Mouse (Mus musculus): ENCODE results near the gene 9530003J23Rik. TPM values are rescaled to one million over a fixed set of nuclear protein-coding genes. Genes with fewer than 3 reads are reported as not detected.

9530003J23Rik gene
- polyA plus RNA-seq, 1 experiment from 2014 or later: not detected

Other genes with a start within 250 kb of the 9530003J23Rik start
- gene Lrrc10, start 193.4 kb downstream of the 9530003J23Rik start, polyA plus RNA-seq (2014; fragmentation: Nextera tagmentation; extraction: Ambion mirVana): 0.12 TPM in 1 of 2 replicates, not detected in the other
- 321 and 357 TPM in 2 replicates for gene Cct2, start 174.9 kb downstream of the 9530003J23Rik start, polyA plus RNA-seq (2014; fragmentation: Nextera tagmentation; extraction: Ambion mirVana)
- gene Frs2, start 90.2 kb downstream of the 9530003J23Rik start, polyA plus RNA-seq (2014; fragmentation: Nextera tagmentation; extraction: Ambion mirVana): 28.8 and 31.1 TPM in 2 replicates
- gene Yeats4, start 14.2 kb downstream of the 9530003J23Rik start, polyA plus RNA-seq (2014; fragmentation: Nextera tagmentation; extraction: Ambion mirVana): 141 and 146 TPM in 2 replicates
- gene Lyz2, start 43.6 kb upstream of the 9530003J23Rik start, polyA plus RNA-seq (2014; fragmentation: Nextera tagmentation; extraction: Ambion mirVana): 15.2 and 20.5 TPM in 2 replicates
- gene Lyz1, start 54.2 kb upstream of the 9530003J23Rik start, polyA plus RNA-seq (2014; fragmentation: Nextera tagmentation; extraction: Ambion mirVana): not detected in 2 replicates
- 230 and 231 TPM in 2 replicates for gene Cpsf6, start 141.3 kb upstream of the 9530003J23Rik start, polyA plus RNA-seq (2014; fragmentation: Nextera tagmentation; extraction: Ambion mirVana)